Mouse (Mus musculus) testis, adult 2 months (tissue): Measurements from ENCODE around the gene Akap13. TPM values are rescaled to one million over a fixed set of nuclear protein-coding genes. Genes with fewer than 3 reads are reported as not detected.

Experiments used
- H3K27ac ChIP-seq: fragments of 200-500 bp; 2 replicates; pipeline ENCODE4 v1.5.1; 2012; ENCODE audit warnings: low read depth, low read length; ENCODE audit not compliant: control insufficient read depth, insufficient read depth
- H3K27me3 ChIP-seq: fragments of 200-500 bp; 2 replicates; pipeline ENCODE4 v1.6.1; 2012; ENCODE audit warnings: mild to moderate bottlenecking, low read length, moderate library complexity; ENCODE audit not compliant: control insufficient read depth, insufficient read depth
- H3K36me3 ChIP-seq: fragments of 200-500 bp; 2 replicates; pipeline ENCODE4 v1.6.1; 2012; ENCODE audit warnings: mild to moderate bottlenecking, low read length; ENCODE audit not compliant: control insufficient read depth, insufficient read depth
- H3K4me1 ChIP-seq: fragments of 200-500 bp; 2 replicates; pipeline ENCODE4 v1.6.1; 2012; ENCODE audit warnings: low read length; ENCODE audit not compliant: control insufficient read depth, insufficient read depth
- H3K4me3 ChIP-seq: fragments of 200-500 bp; 2 replicates; pipeline ENCODE4 v1.5.1; 2012; ENCODE audit warnings: low read depth, mild to moderate bottlenecking, low read length, moderate library complexity, mixed read lengths; ENCODE audit not compliant: control insufficient read depth
- CTCF ChIP-seq: fragments of 200-500 bp; IDR thresholded peaks from 2 replicates; pipeline ENCODE4 v1.5.1; 2012; ENCODE audit warnings: low read depth, mild to moderate bottlenecking, inconsistent platforms, low read length, moderate library complexity; ENCODE audit not compliant: control insufficient read depth, insufficient read depth, insufficient replicate concordance
- POLR2A ChIP-seq: fragments of 200-500 bp; IDR thresholded peaks from 2 replicates; pipeline ENCODE4 v1.6.1; 2012; ENCODE audit warnings: low read depth, mild to moderate bottlenecking, inconsistent platforms, low read length, moderate library complexity; ENCODE audit not compliant: control insufficient read depth
- polyA plus RNA-seq: library from polyadenylated mRNA; depleted of rRNA; stranded (reverse); fragments of >200 nt; gene quantifications from 2 replicates; pipeline ENCODE4 v1.2.3, GENCODE M21; 2012

The Akap13 gene
- polyA plus RNA-seq, 1 experiment: 4.1 TPM

- Histone ChIP-seq H3K4me1 (no peaks in the 10 kb centered on the region), H3K36me3 (no peaks in the 10 kb centered on the region), H3K27me3 (no peaks in the 10 kb centered on the region), H3K27ac (no peak overlapping the region), H3K4me3 (no peak overlapping the region)
- TF ChIP-seq POLR2A (no peak), CTCF (no peak)
Observed at GRCm38 (mm10) chr7:75686046-75686826, 230.9 kb downstream of the Akap13 start.

DNA sequence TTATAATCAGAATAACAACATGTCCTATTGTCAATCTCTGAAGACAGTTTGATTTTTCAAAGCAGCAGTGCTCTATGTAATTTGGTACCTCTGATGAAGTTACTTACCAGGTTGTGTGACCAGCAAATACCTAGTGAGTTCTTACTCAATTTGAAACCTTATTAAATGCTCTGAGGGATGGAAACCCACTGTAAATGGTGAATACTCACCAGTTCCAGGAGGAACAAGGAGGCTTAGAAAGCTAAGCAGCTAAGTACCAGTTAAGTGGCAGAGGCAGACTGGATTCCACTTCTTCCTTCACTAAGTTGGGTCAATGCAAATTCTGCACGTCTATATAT is 231.5 kb downstream of the Akap13 start:
- H3K27me3 ChIP-seq: no peaks in the 10 kb centered on the region
- no peaks in the 10 kb centered on the region for H3K36me3 ChIP-seq
- H3K4me1 ChIP-seq: no peaks in the 10 kb centered on the region
- H3K4me3 ChIP-seq: no peak overlapping the region
- no peak overlapping the region for H3K27ac ChIP-seq
- no peak for TF ChIP-seq POLR2A
- no peak for TF ChIP-seq CTCF

DNA sequence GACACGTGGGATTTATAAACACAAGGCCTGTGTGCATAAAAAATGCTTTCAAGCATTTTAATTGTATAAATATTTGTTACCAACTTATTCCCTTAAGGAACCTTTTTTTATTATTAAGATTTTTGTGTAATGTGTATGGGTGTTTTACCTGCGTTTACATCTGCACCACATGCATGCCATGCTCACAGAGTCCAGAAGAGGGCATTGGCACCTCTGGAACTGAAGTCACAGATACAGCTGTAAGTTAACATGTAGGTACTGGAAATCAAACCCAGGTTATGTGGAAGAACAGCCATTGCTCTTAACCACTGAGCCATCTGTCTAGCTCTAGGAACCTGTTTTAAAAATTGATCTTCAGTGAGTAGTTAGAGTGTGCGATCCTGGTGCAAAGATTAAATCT is 232.8 kb downstream of the Akap13 start:
- TF ChIP-seq POLR2A (no peak), CTCF (no peak)
- Histone ChIP-seq H3K27ac (no peak overlapping the region), H3K4me1 (no peaks in the 10 kb centered on the region), H3K4me3 (no peak overlapping the region), H3K36me3 (no peaks in the 10 kb centered on the region), H3K27me3 (no peaks in the 10 kb centered on the region)

GRCm38 (mm10) chr7:75694777-75695176 is 239.4 kb downstream of the Akap13 start:
- Histone ChIP-seq H3K27me3 (no peaks in the 10 kb centered on the region), H3K4me1 (no peaks in the 10 kb centered on the region), H3K36me3 (no peaks in the 10 kb centered on the region), H3K4me3 (no peak overlapping the region), H3K27ac (no peak overlapping the region)
- TF ChIP-seq CTCF (no peak), POLR2A (no peak)

DNA sequence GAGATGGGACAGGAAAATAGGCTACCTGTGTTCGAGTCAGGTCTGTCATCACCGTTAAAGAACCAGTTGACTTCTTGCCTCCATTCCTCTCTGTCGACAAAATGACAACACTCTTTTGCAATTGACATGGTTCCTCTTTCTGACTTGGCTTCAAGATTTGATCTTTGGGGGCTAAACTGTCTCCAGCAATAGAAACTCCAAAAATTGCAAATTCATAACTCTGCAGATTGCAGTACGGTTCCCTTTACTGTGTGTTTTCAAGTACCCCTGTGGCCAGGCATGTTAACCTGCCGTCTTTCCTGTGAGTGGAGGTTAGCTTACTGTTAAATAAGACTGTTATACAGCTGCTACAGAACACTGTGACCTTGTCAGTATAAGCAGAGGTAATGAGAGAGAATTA is 244.5 kb downstream of the Akap13 start:
- no peak overlapping the region for H3K27ac ChIP-seq
- H3K27me3 ChIP-seq: no peaks in the 10 kb centered on the region
- H3K4me3 ChIP-seq: no peak overlapping the region
- no peak for TF ChIP-seq CTCF
- TF ChIP-seq POLR2A: no peak
- H3K36me3 ChIP-seq: no peaks in the 10 kb centered on the region
- no peaks in the 10 kb centered on the region for H3K4me1 ChIP-seq

GRCm38 (mm10) chr7:75700771-75701345 is 245.5 kb downstream of the Akap13 start:
- Histone ChIP-seq H3K4me3 (no peak overlapping the region), H3K27me3 (no peaks in the 10 kb centered on the region), H3K36me3 (no peaks in the 10 kb centered on the region), H3K4me1 (no peaks in the 10 kb centered on the region), H3K27ac (no peak overlapping the region)
- TF ChIP-seq POLR2A (no peak), CTCF (no peak)

GRCm38 (mm10) chr7:75701761-75702160 is 246.4 kb downstream of the Akap13 start:
- no peak overlapping the region for H3K27ac ChIP-seq
- no peak for TF ChIP-seq POLR2A
- TF ChIP-seq CTCF: no peak
- no peaks in the 10 kb centered on the region for H3K36me3 ChIP-seq
- H3K27me3 ChIP-seq: no peaks in the 10 kb centered on the region
- H3K4me3 ChIP-seq: no peak overlapping the region
- H3K4me1 ChIP-seq: no peaks in the 10 kb centered on the region

DNA sequence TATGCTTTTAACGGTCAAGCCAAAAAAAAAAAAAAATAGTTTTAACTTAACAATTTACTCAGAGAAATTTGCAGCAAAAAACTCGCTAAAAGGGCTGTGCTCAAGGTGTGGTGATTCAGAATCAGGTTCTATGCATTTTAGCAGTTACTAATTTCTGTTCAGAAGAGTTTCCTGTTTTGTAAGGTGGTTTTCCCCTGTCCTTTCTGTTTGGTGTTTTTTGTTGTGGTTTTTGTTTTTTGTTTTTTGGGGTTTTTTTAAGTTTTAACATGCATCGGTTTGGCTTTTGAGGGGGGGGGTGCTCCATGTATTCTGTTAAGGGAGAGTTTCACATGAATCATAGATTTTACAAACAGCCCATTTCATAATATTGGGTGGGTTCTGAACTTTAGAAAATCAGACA is 247.0 kb downstream of the Akap13 start:
- H3K36me3 ChIP-seq: no peaks in the 10 kb centered on the region
- no peaks in the 10 kb centered on the region for H3K4me1 ChIP-seq
- H3K27me3 ChIP-seq: no peaks in the 10 kb centered on the region
- no peak overlapping the region for H3K4me3 ChIP-seq
- TF ChIP-seq POLR2A: no peak
- H3K27ac ChIP-seq: no peak overlapping the region
